Mouse (Mus musculus) thymus, postnatal 0 days (tissue): ENCODE measurements around the gene Ece1. TPM values are rescaled to one million over a fixed set of nuclear protein-coding genes. Genes with fewer than 3 reads are reported as not detected.

Experiments
- DNase-seq: peaks from one replicate; pipeline ENCODE4 v3.0.0-alpha.2; 2015; ENCODE audit warnings: low spot score
- polyA plus RNA-seq: library from polyadenylated mRNA; unstranded; fragments of >200 nt; fragmentation: Nextera tagmentation; extraction: Ambion mirVana; gene quantifications from 2 replicates; pipeline ENCODE4 v1.2.1, GENCODE M21; 2015

The Ece1 gene
- polyA plus RNA-seq, 1 experiment from 2014 or later: 18.3 TPM

DNA sequence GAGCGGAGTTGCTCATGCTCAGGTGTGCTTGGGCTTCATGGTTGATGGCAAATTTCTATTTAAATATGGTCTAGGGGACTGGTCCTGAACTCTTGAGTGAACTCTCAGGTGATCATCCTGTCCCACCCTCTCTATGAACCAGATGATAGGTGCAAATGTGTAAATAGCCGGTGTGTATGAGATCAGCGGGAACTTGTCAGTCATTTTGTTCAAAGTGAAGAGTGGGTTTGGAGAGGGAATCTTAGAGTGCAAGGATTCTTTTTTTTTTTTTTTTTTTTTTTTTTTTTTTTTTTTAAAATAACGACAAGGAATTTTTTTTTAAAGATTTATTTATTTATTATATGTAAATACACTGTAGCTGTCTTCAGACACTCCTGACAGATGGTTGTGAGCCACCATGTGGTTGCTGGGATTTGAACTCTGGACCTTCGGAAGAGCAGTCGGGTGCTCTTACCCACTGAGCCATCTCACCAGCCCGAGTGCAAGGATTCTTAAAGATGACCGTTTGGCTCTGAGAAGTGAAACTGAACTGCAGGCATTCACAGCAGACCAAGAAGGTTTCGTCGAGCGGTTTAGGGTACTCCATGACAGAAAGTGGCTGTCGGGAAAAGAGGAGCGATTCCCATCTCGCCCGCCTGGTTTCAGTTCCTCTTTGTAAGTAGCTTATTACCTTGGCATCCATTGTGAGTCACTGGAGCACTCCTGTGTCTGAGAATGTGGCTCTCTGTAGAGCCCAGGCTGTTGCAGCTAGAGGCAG is 151.9 kb downstream of the Ece1 start:
- no peak for DNase-seq

Other genes starting within 250 kb of the Ece1 start
- gene Rap1gap, start 197.5 kb upstream of the Ece1 start, polyA plus RNA-seq: 5.5 TPM in 2 replicates
- gene Alpl, start 65.9 kb upstream of the Ece1 start, polyA plus RNA-seq: 1.4 and 1.5 TPM in 2 replicates
- 18.8 and 20.8 TPM in 2 replicates for gene Eif4g3, start 130.8 kb downstream of the Ece1 start, polyA plus RNA-seq